Mouse (Mus musculus) kidney, postnatal 4 days (tissue): ENCODE data around the gene Fgb.
A peak's percentile ranks its signal among the peaks of the same experiment; 100 is the strongest.

ENCODE experiments used
- DNase-seq, 2 experiments: peaks; one replicate each; pipeline ENCODE4 v3.0.0; 2021; ENCODE audit warnings: mixed read lengths in 2 of 2

Gene Fgb

GRCm38 (mm10) chr3:83049680-83050079 lies at the start of gene Fgb:
TSS of gene Fgb (minus strand) at chr3:83049863.
- DNase-seq, result no peak

GRCm38 (mm10) chr3:83099139-83099538 lies 49.5 kb upstream of the Fgb start:
- DNase-seq, result no peak

DNA sequence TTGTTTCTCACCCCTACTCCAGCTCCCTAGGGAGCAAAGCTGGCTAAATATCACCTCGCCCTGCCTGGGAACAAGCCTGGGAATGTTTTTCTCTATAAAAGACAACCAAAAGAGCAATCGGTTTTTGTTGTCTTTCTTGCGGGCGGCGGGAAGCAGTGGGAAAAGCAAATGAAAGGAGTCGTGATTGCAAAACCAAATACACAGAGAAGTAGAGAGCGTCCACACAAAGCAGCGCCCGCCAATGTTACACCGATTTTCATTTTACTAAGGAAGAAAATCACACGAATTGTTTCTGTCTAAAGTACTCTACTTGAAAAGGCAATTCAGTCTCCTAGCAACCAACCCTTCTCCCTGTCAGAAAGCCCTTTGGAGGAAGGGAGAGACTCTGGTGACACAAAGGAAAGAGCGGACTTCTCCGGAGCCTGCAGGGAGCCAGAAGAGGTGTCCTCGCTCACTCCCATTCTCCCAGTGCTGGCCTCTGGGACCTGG lies 48.9 kb upstream of the Fgb start:
- DNase-seq, result no peak

GRCm38 (mm10) chr3:83097586-83097985 lies 47.9 kb upstream of the Fgb start:
- DNase-seq, result no peak

- DNase-seq, result peak; percentile 69 to 74
Measured at GRCm38 (mm10) chr3:83080567-83081055, 30.9 kb upstream of the Fgb start.

DNA sequence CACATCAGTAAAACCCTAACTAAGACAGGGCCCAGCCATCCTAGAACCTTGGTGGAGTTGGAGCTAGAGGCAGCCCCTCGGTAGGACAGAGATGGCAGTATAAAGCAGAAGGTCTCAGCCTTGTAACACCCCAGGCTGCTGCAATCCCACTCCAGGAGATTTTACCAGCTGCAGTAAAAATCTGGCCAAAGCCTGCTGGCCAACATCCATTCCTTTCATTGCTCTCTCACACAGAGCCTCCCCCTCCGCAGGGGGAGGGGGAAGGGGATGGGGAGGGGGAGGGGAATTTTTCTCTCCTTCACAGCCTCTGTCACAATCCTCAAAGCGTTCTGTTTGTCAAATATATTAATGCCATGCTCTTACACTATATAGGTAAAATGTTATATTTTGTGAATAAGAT lies 26.9 kb upstream of the Fgb start:
- peak in 1 of 2 experiments; percentile 17 for DNase-seq

DNA sequence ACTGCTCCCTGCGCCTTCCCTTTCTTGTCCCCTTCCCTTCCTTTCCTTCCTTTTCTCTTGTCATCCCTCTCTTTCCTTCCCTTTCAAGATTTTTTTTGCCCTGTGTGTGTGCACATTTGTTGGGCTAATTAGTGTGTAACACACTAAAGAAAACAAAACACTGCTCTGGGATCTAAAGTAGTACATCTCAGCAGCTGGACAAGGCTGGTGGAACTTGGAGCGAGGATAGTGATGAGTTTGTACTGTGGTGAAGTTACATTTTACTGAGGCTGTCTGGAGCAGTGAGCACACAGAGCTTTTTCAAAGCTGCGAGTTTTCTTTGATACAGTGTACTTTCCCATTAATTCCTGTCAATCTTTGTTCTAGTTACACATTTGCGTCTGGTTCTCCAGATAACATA lies 20.6 kb upstream of the Fgb start:
- no peak for DNase-seq

DNA sequence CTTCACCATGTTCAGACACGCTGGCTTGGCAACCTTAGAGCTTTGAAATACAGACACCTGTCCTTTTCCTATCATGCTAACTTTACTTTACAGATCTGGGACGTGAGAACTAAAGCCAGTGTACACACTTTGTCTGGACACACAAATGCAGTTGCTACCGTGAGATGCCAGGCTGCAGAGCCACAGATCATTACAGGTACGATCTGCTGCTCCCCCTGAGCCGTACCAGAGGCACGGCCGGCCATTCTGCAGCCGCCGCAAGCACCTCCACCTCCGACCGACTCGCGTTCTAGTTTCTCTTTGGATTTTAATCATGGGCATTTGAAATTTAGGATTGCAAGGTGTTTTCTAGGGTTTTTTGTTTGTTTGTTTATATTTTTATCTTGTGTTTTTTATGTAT lies 19.2 kb upstream of the Fgb start:
- DNase-seq, result no peak

DNA sequence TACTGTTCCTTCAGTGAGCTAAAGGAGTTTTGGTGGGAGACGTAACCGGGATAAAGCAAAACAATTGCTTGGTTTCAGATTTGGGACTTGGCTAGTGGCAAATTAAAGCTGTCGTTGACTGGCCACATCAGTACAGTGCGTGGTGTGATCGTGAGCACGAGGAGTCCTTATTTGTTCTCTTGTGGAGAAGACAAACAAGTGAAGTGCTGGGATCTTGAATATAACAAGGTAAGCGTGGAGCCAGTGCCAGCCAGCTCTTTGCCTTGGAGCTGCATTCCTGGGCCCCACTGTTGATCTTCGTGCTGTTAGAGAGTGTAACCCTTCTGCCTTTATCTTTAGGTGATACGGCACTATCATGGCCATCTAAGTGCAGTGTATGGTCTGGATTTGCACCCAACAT lies 18.3 kb upstream of the Fgb start:
- DNase-seq, result no peak

DNA sequence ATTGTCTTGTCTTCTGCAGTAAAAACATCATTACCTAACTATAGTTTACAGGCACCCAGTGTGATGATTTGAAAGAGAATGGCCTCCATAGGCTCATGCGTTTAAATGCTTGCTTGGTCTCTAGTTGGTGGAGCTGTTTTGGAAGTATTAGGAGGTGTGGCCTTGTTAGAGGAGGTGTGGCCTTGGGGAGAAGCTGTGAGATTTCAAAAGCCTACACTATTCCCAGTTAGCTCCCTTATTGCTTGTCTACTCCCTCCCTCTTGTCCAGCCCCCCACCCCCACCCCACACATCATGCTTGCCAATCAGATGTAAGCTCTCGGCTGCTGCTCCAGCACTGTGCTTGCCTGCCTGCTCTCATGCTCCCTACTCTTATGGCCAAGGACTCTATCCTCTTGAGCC lies 7.4 kb upstream of the Fgb start:
- DNase-seq, result no peak

- peak; percentile 99 for DNase-seq
Measured at GRCm38 (mm10) chr3:83055281-83056038, 5.8 kb upstream of the Fgb start, which contains the start of gene Plrg1. TSS of gene Plrg1 (plus strand) at chr3:83055522.

DNA sequence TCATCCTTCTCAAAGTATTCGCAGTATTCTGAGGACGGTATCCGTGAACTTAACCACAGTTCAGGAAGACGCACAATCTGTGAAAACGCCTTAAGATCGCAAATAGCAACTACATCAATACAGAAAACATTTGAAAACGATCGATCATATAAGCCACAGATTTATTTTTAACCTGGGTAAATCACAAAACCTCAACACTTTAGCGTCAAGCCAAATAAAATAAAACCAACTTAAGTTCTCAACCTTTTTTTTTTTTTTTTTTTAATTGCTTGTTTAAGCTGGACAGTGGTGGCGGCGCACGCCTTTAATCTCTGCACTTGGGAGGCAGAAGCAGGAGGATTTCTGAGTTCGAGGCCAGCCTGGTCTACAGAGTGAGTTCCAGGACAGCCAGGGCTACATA lies 5.1 kb upstream of the Fgb start:
- no peak for DNase-seq

DNA sequence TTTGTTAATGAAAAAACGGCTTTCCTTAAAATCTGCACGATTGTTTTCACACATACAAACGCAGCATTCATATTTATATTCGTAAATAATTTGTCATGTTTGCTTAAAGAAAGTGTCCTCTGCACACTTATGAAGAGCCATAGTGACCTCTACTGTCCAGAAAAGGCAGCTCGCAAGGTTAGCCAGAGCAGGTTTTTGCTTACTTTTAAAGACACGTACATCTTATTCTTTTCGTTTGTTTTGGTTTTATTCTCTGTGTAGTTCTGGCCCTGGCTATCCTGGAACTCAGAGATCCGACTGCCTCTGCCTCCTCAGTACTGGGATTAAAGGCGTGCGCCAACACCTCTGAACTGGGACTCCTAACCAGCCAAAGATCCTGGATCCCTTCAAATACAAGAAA lies 4.1 kb upstream of the Fgb start:
- peak; percentile 55 to 63 for DNase-seq

GRCm38 (mm10) chr3:83053126-83053525 lies 3.5 kb upstream of the Fgb start:
- no peak for DNase-seq

- DNase-seq, result no peak
Measured at GRCm38 (mm10) chr3:83052102-83052501, 2.4 kb upstream of the Fgb start.

DNA sequence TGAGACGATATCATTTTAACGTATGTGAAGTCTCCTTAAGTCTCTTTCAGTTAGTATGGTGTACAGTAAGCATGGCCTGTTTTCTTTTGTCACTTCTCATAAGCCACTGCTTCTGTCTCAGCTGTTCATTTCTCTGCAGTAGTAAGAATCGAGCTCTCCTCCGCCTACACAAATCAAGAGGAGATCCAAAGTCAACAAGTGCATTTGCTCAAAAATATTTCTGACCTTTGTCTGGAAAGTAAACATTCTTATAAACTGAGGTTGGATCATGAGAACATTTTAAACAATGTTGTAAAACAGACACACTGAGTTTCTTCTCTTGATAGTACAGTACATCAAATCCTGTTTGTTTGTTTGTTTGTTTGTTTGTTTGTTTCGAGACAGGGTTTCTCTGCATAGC lies 998 bp upstream of the Fgb start:
- DNase-seq, result no peak

DNA sequence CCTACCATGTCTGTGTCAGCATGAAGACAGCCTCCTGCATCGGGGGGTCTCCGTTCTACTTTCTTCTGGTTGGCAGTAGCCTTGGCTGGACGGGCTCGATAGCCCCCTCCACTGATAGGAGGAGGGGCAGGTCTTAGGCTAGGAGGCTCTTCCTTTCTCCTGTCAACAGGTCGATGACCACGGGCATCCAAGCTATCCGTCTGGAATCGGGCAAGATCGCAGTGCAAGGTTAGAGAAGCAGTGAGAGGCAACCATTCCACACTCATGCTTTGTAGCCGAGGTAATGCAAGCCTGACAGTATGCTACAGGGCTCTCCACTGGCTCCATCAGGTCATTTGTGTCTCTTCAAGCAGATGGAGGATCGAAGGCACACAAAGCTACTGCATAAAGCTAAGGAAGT lies 3.0 kb downstream of the Fgb start:
- no peak for DNase-seq

DNA sequence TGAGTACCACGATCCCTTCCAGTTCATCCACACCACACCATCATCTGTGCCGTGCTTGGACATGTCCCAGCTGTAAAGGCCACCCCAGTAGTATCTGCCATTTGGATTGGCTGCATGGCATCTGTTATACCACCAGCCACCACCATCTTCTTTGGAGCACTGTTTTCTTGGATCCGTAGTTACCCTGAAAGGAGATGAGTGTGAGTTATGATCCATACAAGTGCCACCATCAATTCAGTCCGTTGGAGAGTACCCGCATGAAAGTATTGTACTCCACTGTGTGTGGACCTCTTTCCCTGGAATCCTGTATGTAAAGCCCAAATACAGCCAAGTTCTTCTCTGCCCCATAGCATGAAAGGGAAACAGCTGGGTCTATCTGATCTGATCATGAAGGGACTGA lies 7.2 kb downstream of the Fgb start:
- no peak for DNase-seq

- no peak for DNase-seq
Measured at GRCm38 (mm10) chr3:83039666-83040065, 10.0 kb downstream of the Fgb start.

GRCm38 (mm10) chr3:83038865-83039264 lies 10.8 kb downstream of the Fgb start:
- DNase-seq, result no peak

GRCm38 (mm10) chr3:83033801-83034200 lies 15.9 kb downstream of the Fgb start:
- DNase-seq, result no peak

DNA sequence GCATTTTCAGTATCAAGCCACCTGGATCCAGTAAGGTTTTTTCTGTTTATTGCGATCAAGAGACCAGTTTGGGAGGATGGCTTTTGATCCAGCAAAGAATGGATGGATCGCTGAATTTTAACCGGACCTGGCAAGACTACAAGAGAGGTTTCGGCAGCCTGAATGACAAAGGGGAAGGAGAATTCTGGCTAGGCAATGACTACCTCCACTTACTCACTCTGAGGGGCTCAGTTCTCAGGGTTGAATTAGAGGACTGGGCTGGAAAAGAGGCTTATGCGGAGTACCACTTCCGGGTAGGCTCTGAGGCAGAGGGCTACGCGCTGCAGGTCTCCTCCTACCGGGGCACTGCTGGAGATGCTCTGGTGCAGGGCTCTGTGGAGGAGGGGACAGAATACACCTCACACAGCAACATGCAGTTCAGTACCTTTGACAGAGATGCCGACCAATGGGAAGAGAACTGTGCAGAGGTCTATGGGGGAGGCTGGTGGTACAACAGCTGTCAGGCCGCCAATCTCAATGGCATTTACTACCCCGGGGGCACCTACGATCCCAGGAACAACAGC lies 16.8 kb downstream of the Fgb start:
- no peak for DNase-seq

DNA sequence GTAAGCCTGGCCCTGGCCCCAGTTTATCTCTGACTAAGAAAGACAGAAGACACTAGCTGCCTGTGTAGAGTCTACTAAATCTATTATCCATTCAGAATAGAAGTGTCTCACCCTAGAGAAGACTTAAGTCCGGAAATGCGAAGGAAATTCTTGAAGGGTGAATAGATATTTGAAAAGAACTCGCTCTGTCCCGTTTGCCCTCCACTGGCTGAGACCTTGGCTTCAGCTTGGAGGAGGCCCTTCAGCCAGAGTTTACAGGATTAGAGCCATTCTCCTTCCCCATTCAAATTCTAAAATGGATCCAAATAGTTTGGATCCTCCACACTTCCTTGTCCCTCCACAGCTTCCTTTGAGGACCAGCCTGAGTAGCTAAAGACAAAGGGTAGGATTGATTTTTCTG lies 19.3 kb downstream of the Fgb start:
- no peak for DNase-seq

DNA sequence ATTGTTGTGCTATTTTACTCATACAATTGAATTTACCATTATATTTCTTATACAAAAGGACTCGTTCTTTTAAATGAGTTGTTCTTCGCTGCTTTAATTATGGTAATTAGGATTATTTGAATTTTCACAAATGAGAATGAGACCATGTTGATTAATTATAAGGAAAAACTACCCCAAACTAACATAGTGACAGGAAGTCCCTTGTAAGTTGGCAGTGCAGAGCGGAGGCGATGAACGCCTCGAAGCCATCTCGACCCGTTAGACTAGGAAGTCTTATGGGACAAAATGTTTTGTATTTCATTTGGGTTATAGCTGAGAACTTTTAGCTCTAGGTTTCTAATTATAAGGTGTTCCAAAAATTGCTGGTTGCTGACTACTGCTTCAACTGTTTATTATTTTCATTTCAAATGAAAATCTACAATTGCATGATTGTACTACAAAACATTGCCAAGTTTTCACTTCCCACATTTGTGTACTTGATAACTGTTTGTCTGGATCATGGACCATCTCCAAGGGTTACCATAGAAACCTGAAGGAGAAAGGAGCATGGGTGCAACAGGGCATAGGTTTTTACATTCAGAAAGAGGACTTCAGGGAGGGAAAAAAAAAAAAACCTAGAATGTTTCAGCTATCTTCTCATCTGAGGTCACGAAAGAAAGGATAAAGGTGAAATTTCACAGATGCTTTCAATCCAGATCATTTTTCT lies 22.0 kb downstream of the Fgb start:
- no peak for DNase-seq
